Mouse (Mus musculus): ENCODE results near the gene Cnot9.
"Not testable (repeated sequence)": the region's sequence is repeated elsewhere in the genome, so short reads cannot be mapped to it uniquely, and the experiment has no call there.

Gene Cnot9

GRCm38 (mm10) chr1:74505721-74506464 lies at the start of gene Cnot9:
Cnot9 (plus strand) TSS chr1:74506058.
- in situ Hi-C loops (cut with MboI, MseI) = no loop called here

GRCm38 (mm10) chr1:74460273-74460672 lies 45.6 kb upstream of the Cnot9 start:
- in situ Hi-C loops (cut with MboI, MseI) = no loop called here

GRCm38 (mm10) chr1:74485792-74486191 lies 20.1 kb upstream of the Cnot9 start:
- in situ Hi-C loops (cut with MboI, MseI) = loop anchor here (10.0 kb wide), 1 partner anchor 89 kb away; no protein-coding TSS in a partner anchor

- in situ Hi-C loops (cut with MboI, MseI) = no loop called here
Measured at GRCm38 (mm10) chr1:74501106-74501505, 4.8 kb upstream of the Cnot9 start.

GRCm38 (mm10) chr1:74505393-74505720 lies 501 bp upstream of the Cnot9 start:
- in situ Hi-C loops (cut with MboI, MseI) = no loop called here

- in situ Hi-C loops (cut with MboI, MseI) = no loop called here
Measured at GRCm38 (mm10) chr1:74506471-74506881, 618 bp downstream of the Cnot9 start.

- in situ Hi-C loops (cut with MboI, MseI) = no loop called here
Measured at GRCm38 (mm10) chr1:74507780-74508179, 1.9 kb downstream of the Cnot9 start.

GRCm38 (mm10) chr1:74511306-74511705 lies 5.4 kb downstream of the Cnot9 start:
- in situ Hi-C loops (cut with MboI, MseI) = no loop called here

- in situ Hi-C loops (cut with MboI, MseI) = not testable (repeated sequence)
Measured at GRCm38 (mm10) chr1:74512999-74513398, 7.1 kb downstream of the Cnot9 start.

- in situ Hi-C loops (cut with MboI, MseI) = no loop called here
Measured at GRCm38 (mm10) chr1:74519875-74520274, 14.0 kb downstream of the Cnot9 start.

GRCm38 (mm10) chr1:74524746-74525145 lies 18.9 kb downstream of the Cnot9 start:
- in situ Hi-C loops (cut with MboI, MseI) = loop anchor here (5.0 kb wide), 1 partner anchor 42 kb away; no protein-coding TSS in a partner anchor

- in situ Hi-C loops (cut with MboI, MseI) = loop anchor here (5.0 kb wide), 1 partner anchor 46 kb away; no protein-coding TSS in a partner anchor
Measured at GRCm38 (mm10) chr1:74528589-74528988, 22.7 kb downstream of the Cnot9 start.

- in situ Hi-C loops (cut with MboI, MseI) = no loop called here
Measured at GRCm38 (mm10) chr1:74538650-74539049, 32.8 kb downstream of the Cnot9 start.

GRCm38 (mm10) chr1:74542451-74542961 lies 36.6 kb downstream of the Cnot9 start, which contains the start of gene Plcd4:
Plcd4 (plus strand) TSS chr1:74542888.
- in situ Hi-C loops (cut with MboI, MseI) = no loop called here

- in situ Hi-C loops (cut with MboI, MseI) = no loop called here
Measured at GRCm38 (mm10) chr1:74544184-74544583, 38.3 kb downstream of the Cnot9 start, which contains the start of gene Usp37. Usp37 (minus strand) TSS chr1:74544284.

GRCm38 (mm10) chr1:74559061-74559460 lies 53.2 kb downstream of the Cnot9 start:
- in situ Hi-C loops (cut with MboI, MseI) = no loop called here

- in situ Hi-C loops (cut with MboI, MseI) = no loop called here
Measured at GRCm38 (mm10) chr1:74565834-74566233, 60.0 kb downstream of the Cnot9 start.

- in situ Hi-C loops (cut with MboI, MseI) = loop anchor here (10.0 kb wide), 2 partner anchors 85 to 305 kb away; no protein-coding TSS in a partner anchor
Measured at GRCm38 (mm10) chr1:74569739-74570719, 64.2 kb downstream of the Cnot9 start.
